Mouse (Mus musculus) brain, adult 2 months (tissue): ENCODE measurements at regions not wholly inside any gene's neighbourhood (a gene's known extent, or its start where the extent isn't known, plus 50 kb on each side); places are given as distances from the start of the nearest gene placed in this dataset.

ENCODE experiments used
- DNase-seq: peaks from one replicate; pipeline ENCODE4 v3.0.0; 2011; ENCODE audit warnings: low read depth, low spot score

DNA sequence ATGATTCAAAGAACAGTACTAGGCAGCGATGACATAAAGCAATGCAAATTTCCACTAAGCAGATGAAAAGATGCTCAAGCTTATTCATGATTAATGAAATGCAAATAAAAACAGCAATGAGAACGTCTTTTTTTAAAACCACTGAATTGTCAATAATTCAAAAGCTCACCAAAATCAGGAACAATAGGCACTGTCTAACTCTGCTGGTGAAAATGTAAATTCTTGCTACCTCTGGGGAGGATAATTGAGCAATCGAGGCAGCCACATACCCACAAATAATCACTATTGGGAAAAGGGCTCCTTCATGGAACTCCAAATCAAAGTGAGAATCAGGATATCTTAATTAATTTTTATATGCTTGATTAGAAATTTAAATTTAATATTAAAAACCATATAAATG lies 663.3 kb downstream of the Smarca1 start:
- DNase-seq: no peak

DNA sequence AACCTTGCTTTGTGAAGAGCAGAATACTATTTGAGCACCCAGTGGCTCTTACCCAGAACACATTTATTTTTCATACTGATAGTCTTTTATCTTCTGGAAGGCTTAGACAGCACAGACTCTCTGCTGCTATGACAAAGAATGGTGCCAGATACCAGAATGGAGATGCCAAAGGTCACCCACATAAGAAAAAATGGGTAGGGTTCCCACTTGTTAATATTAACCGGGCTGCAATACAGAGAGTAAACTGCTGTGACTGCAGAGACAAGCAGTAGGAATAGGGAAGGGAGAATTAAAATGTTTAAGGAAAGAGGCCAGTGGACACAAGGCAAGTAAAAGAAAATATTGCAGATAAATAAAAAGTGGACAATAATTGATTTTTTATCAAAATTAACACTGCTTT lies 709.9 kb downstream of the Smarca1 start:
- no peak for DNase-seq

DNA sequence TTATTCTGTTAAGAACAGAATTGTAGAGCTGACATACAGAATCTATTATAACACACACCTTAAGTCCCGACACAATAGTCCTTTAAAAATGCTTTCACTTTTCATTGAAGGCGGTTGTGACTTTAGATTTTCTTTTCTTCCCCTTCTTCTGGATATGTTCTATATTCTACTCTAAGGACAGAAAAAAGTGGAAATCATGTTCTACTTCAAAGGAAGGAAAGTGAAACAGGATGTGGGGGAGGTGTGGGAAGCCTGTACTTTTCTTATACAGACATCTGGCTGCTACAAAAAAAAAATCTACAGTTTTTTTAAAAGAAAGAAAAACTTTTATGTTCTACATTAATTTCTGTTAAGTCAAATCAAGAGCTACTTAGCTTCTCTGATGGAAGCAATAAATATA lies 735.0 kb downstream of the Smarca1 start:
- peak; percentile 59 for DNase-seq

DNA sequence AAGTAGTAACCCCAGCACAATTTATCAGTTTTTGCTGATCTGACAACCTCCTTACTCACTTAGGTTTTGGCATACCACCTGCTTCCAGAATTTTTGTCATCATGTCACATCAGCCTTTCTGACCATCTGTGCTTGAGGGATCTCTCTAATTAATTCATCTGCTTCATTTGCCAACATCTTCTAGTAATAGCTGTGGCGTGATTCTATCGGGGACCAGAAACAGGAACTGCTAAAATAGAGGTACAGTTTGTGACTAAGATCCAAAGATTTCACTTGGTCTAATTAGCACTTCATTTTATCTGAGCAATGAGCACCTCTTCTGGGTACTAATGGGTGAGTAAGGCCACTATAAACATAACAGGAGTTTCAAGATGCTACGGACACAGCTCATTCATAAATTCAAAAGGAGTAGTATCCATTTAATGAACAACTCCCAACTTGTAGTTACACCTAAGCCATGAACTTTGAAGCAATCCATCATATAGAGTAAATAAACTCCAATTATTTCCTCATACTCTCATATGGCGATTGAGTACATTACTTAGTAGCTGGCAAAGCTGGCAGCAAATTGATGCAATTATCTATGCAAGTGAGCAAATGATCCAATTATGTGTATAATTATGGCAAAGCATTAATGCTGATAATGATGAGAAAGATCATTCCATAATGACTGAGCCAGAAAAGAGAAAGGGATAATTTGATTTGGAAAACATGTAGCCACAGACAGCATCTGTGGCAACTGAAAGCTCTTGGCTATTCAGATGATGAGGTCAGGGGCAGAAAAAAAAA lies 768.4 kb downstream of the Smarca1 start:
- DNase-seq: peak; percentile 11
